Mouse (Mus musculus) adrenal gland, adult 8-10 months (tissue): ENCODE data around the gene Gm9747. TPM values are rescaled to one million over a fixed set of nuclear protein-coding genes. Genes with fewer than 3 reads are reported as not detected.

Source experiments
- DNase-seq: peaks from one replicate; pipeline ENCODE4 v3.0.0; 2022
- total RNA-seq, 4 experiments: library from RNA; stranded (reverse); gene quantifications; 2 replicates each; pipeline ENCODE4 v1.2.4; 2022

The Gm9747 gene
- not detected for total RNA-seq

DNA sequence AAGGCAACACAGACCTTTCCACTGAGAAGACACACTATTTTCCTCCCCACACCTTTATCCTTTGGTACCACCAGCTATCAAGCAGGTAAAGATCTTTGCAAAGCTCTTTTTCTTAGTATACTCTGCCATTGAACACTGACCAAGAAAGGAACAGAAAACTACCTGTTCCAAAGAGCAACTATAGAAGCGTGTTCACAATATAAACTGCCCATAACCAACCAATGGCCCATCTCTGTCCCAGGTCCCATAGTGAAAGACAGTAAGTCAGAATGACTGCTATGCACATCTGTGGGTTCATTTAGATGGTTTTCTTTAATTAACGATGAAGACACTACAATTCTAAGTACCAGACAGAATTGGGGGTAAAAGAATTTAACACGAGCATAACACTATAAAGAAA lies at the start of gene Gm9747:
Gm9747 (plus strand) TSS at position 301 of the 400 bp plus-strand sequence.
- DNase-seq, result no peak

- peak; percentile 23 for DNase-seq
Measured at GRCm38 (mm10) chr1:82183913-82184442, 48.9 kb upstream of the Gm9747 start.

GRCm38 (mm10) chr1:82188549-82189231 lies 44.2 kb upstream of the Gm9747 start:
- DNase-seq, result no peak

DNA sequence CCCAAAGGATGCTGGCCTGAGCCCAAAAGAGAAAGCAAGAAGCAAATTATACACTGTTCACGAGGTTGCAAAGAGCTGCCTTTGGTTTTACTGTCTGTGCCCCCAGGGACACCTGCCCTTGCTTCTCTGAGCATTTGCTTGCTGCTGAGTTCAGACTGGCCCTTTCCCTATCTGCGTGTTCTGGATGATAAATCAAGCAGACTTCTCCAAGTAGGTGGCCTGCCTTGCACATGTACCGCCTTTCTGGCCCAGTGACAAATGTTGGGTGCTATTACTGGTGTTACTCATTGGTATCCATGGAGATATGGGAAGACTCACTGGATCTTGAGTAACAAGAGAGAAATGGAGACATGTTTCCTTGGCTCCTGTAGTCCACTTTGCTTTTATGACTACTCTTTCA lies 43.4 kb upstream of the Gm9747 start:
- peak; percentile 91 for DNase-seq

GRCm38 (mm10) chr1:82191579-82191978 lies 41.3 kb upstream of the Gm9747 start:
- no peak for DNase-seq

GRCm38 (mm10) chr1:82199918-82200317 lies 33.0 kb upstream of the Gm9747 start:
- DNase-seq, result no peak

GRCm38 (mm10) chr1:82200636-82201035 lies 32.3 kb upstream of the Gm9747 start:
- no peak for DNase-seq

- no peak for DNase-seq
Measured at GRCm38 (mm10) chr1:82207511-82207910, 25.4 kb upstream of the Gm9747 start.

DNA sequence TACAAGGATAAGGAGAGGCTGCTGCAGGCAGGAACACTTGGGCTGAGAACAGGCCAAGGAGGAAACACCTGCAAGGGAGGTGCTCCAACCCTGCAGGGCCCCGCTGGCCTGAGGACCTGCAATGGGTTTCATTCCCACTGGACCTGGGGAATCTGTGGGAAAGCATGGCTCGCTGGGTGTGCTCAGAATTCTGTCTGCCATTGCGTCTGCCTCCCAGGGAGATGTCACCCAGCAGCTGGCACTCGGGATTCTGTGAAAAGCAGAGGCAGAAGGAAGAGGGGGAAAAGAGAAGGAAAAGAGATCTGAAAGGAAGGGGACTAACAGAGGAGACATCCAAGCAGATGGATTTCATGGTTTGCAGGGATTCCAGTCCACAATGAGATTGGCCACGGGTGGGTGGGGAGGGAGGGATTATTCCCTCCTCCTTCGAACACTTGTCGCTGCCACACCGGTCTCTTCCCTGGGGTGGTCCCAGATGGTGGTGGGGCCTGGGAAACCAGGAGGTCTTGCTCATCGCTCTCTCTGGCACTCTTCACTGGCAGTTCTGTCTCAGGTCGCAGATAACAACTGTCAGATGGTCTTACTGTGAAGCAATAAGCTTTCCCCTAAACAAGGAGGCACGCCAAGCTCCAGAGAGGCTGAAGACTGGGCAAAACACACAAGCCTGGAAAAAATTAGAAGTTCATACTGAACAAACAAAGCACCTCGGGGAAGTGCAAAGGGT lies 12.1 kb upstream of the Gm9747 start:
- DNase-seq, result no peak

GRCm38 (mm10) chr1:82221462-82221861 lies 11.4 kb upstream of the Gm9747 start:
- DNase-seq, result no peak

- no peak for DNase-seq
Measured at GRCm38 (mm10) chr1:82223042-82223795, 9.7 kb upstream of the Gm9747 start.

DNA sequence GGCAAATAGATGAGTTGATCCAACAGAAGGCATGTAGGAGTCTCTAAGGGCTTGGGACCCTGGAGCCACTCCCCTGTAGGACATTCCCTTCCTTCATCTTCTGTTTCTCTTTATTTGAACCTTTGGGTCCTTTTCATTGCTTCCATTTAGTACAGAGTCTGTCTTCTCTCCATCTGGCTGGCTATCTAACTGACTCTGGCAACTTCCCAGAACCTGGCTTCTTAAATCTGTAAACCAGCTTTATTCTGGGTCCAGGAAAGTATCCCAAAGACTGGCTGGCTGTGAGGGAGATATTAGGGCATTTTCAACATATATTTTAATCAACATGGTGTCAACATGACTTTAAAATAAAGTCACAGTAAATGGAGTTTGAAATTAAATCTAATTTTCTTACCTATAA lies 4.1 kb upstream of the Gm9747 start:
- DNase-seq, result no peak

DNA sequence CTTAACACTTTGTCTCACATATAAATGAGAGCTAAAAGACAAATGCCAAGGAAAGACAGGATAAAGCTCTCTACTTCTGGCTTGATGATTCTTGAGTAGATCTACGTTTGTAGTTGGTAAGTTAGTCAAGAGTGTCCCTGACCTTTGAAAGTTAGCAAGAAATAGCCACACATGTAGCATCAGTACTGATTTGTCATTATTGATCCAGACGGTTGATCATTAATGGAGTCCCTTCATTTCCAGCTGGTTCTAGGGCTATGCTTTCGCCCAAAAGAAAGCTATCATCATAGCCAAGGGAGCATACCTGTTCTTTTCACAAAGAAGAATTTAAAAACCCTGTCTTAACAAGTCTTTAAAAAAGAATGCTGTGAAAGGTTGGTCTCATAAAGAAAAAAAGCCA lies 1.7 kb downstream of the Gm9747 start:
- no peak for DNase-seq

DNA sequence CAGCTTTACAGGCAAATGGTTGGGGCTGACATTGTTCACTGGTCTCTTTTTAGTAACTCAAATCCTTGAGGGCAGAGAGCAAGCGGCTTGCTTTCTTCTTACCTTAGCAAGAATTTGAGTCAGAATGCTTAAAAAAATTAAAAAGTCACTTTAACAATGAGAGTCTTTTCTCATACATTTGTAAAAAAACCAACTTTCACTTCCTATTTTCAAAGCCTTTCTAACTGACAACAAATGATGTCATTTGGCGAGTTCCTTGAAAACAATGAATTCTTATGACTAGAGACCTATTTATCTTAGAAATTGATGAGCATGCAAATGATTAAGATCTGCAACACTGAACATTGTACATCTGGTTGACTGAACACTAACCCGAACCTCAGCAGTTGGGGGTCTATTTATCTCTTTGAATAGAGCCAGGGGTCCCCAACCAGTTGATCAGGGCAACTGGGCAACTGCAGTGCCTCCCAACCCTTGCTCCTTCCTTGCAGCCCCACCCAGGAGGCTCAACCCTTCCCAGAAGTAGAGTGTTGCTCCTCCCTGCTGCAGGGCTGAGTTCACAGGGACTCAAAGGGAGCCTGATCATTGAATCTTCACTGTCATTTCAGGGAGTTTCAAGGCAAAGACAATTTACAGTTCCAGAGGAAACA lies 2.7 kb downstream of the Gm9747 start:
- DNase-seq, result no peak

DNA sequence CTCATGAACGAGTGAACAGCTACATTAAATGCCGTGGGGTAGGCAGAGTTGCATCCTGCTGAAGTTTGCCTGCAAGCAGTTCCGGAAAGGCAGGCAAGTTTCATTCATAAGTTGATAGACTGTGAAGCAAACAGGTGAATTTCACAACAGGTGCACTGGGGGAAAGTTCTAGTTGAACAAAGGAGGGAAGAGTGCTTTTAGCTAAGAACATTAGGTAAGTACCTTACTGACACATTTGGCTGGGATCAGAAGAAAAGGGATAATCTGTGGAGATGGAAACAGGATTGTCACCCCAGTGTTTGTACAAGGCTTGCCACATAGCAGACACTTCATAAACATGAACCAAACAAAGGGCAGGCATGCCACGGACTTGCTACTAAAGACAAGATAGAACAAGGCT lies 5.3 kb downstream of the Gm9747 start:
- no peak for DNase-seq

- DNase-seq, result no peak
Measured at GRCm38 (mm10) chr1:82239409-82240201, 6.7 kb downstream of the Gm9747 start.

DNA sequence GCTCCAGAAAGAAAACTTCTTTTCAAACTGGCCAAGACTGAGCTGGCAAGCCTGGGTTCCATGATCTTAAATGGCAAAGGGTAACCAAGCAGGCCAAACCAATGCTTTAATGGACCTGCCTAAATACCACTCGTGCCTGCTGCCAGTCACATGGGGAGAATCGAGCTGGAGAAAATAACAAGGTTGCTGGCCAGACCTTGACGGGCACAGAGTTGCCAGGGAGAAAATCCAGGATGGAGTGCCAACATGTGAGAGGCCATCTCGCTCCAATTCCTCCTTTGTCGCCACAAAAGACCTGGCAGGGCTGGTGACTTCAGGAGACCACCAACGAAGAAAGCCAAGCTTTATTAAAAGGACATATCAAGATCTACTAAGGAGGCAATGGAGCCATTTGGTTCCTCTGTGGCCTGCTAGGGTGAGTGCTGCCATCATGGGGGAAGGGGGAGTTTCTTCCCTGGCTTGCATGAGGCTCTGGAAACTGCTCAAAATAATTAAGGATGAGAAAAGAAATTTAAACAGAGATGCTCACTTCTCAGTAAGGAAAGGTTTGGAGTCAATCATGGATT lies 10.4 kb downstream of the Gm9747 start:
- peak; percentile 38 for DNase-seq

DNA sequence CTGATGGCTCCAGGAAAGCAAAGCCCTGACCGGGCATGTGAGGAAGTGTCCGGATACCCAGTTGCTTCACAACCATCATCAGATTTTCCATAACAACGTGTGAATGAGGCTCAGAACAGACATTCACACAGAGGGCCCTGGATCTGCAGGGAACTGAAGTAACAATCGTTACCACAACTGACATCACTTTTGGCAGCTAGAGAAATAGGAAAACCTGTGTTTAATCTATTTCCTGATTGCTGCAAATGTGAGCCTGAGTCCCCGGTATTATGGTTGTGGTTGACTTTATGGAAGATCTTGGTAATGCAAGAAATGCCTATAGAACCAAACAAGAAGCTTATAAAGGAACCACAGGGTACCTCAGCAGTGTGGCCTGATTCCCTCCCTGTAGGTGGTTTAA lies 12.1 kb downstream of the Gm9747 start:
- DNase-seq, result no peak

DNA sequence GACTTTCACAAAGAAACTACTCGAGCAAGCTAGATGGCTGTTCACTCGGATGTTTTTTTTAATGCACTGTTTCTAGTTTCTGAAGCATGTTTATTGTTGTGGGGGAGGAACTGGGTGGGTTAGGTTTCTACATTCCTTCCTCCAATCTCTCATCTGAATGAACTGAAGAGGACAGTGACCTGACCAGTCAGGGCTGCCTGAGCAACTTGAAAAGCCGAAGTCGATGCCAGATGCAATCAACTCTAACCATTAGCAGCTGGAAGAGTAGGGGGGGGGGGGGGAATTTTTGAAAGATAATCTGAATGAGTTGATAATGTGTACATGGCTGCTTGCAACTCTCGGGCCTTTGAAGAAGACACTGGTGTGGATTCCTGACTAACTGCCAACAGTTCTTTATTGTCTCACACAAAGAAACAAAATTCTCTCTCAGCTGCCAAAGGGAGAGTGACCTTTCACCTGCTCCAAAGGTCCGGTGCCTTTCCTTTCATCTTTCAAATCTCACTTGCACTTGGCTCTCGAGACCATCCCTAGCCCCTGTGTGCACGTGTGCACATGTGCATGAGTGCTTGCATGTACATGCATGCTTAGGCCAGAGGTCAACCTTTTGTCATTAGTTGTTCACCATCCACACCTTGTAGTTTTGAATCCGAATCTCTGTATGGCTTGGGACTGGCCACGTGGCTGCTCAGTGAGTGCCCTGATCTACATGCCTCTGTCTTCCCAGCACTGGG lies 14.5 kb downstream of the Gm9747 start:
- DNase-seq, result no peak

GRCm38 (mm10) chr1:82253789-82254445 lies 21.0 kb downstream of the Gm9747 start:
- DNase-seq, result no peak
